Mouse (Mus musculus): Measurements from ENCODE around the gene Gm44502. TPM values are rescaled to one million over a fixed set of nuclear protein-coding genes. Genes with fewer than 3 reads are reported as not detected.

Gene Gm44502
- polyA plus RNA-seq, 1 experiment from 2014 or later = not detected

DNA sequence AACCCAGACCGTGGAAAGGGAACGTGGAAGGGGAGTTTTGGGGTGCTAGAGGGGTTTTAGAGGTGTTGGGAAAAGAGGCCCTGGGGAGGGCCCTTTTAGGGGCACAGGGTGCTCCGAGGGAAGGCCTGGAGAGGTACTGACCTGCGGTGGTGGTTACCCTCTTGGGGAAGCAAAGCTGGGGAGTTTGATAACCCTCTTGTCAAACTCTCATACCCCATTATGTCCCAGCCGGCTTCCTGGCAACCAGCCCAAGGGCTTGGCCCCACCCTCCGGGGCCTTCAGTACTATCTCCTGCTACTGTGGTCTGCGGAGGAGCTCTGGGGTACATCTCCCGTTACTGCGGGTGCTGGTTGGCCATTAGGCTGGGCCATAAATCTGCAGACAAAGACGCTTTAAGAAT lies 50.1 kb downstream of the Gm44502 start:
- H3K36me3 ChIP-seq = no peaks in the 10 kb centered on the region
- ATAC-seq = no peak
- 11% methylated on average over 10 of the region's 10 CpGs for WGBS
- peaks cover 25% of the 10 kb centered on the region for H3K4me1 ChIP-seq (replicated peaks)
- H3K9me3 ChIP-seq = no peaks in the 10 kb centered on the region
- peak overlapping the region; percentile 78 for H3K4me2 ChIP-seq (replicated peaks)
- no peak overlapping the region for H3K27ac ChIP-seq
- peak overlapping the region; percentile 36 for H3K4me3 ChIP-seq (replicated peaks)
- H3K9ac ChIP-seq = peak overlapping the region; percentile 24; the same call in 1 of the 2 replicates
- peaks cover 39% of the 10 kb centered on the region for H3K27me3 ChIP-seq (replicated peaks)

- Histone ChIP-seq H3K9ac (peak within 1 kb of the TSS; percentile 24; the same call in 1 of the 2 replicates), H3K4me2 (replicated peaks) (peak within 1 kb of the TSS; percentile 78), H3K27me3 (replicated peaks) (peaks cover 39% of the 10 kb centered on the region), H3K4me3 (replicated peaks) (peak within 1 kb of the TSS; percentile 36), H3K4me1 (replicated peaks) (peaks cover 27% of the 10 kb centered on the region), H3K9me3 (no peaks in the 10 kb centered on the region), H3K27ac (no peak within 1 kb of the TSS), H3K36me3 (no peaks in the 10 kb centered on the region)
- 1% methylated on average over 33 of the region's 33 CpGs for WGBS
- no peak for ATAC-seq
Measured at GRCm38 (mm10) chr15:89378831-89379401, 50.6 kb downstream of the Gm44502 start, which contains the start of gene Odf3b. Odf3b (minus strand) TSS chr15:89379282.

- peaks cover 29% of the 10 kb centered on the region for H3K4me1 ChIP-seq (replicated peaks)
- peak overlapping the region; percentile 36 for H3K4me3 ChIP-seq (replicated peaks)
- H3K36me3 ChIP-seq = no peaks in the 10 kb centered on the region
- WGBS = 12% methylated on average over 46 of the region's 46 CpGs
- peak overlapping the region; percentile 78 for H3K4me2 ChIP-seq (replicated peaks)
- peak overlapping the region; percentile 24; the same call in 1 of the 2 replicates for H3K9ac ChIP-seq
- H3K9me3 ChIP-seq = no peaks in the 10 kb centered on the region
- no peak overlapping the region for H3K27ac ChIP-seq
- peaks cover 39% of the 10 kb centered on the region for H3K27me3 ChIP-seq (replicated peaks)
- ATAC-seq = no peak
Measured at GRCm38 (mm10) chr15:89377938-89378828, 51.3 kb downstream of the Gm44502 start.

DNA sequence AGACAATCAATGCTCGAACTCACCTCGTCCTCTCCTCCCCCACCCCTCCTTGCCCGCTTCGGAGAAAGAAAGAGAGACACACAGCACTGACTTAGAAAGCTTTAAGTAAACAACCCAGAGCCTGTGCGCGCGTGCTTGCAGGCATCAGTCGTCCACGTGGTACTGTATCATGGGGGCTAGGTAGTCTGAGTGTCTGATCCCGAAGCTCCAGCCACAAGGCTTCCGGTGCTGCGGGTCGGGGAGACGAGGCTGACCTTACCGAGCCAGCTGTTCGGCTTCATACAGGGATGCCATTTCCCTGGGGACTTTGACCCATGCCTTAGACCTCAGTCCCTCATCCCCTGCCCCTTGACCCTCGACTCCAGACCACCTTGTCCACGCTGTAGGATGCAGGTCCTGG lies 52.1 kb downstream of the Gm44502 start:
- Histone ChIP-seq H3K27me3 (replicated peaks) (peaks cover 35% of the 10 kb centered on the region), H3K9me3 (no peaks in the 10 kb centered on the region), H3K4me1 (replicated peaks) (peaks cover 37% of the 10 kb centered on the region), H3K9ac (no peak overlapping the region), H3K27ac (no peak overlapping the region), H3K4me3 (replicated peaks) (no peak overlapping the region; the same call in 1 of the 2 replicates), H3K4me2 (replicated peaks) (peak overlapping the region; percentile 34), H3K36me3 (peaks cover 1% of the 10 kb centered on the region; the same call in 1 of the 2 replicates)
- WGBS = 5% methylated on average over 18 of the region's 18 CpGs
- no peak for ATAC-seq

DNA sequence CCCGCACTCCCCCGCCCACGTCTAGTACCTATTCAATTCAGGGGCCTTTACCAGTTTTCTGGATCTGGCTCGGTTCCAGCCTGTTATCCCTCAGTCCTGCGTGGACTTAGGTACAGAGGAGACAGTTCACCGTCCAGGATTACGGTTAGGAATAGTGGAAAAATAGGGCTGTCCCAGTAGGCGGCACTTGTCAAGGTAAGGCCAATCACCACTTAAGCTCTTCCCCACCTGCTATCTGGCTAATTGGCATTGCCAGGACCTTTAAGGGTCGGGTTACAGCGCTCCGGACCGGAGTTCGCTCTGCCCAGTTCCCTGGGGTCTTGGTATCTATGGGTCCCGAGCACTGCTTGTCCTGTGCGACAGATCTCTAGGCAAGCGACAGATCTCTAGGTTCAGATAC lies 52.5 kb downstream of the Gm44502 start, which contains the start of gene Tymp:
Gene Tymp, minus strand, starts transcription at position 83 of the 400 bp plus-strand sequence.
- Histone ChIP-seq H3K9me3 (no peaks in the 10 kb centered on the region), H3K4me1 (replicated peaks) (peaks cover 37% of the 10 kb centered on the region), H3K27me3 (replicated peaks) (peaks cover 35% of the 10 kb centered on the region), H3K4me3 (replicated peaks) (peak within 1 kb of the TSS; percentile 36; the same call in 1 of the 2 replicates), H3K36me3 (peaks cover 6% of the 10 kb centered on the region), H3K27ac (no peak within 1 kb of the TSS), H3K9ac (no peak within 1 kb of the TSS), H3K4me2 (replicated peaks) (peak within 1 kb of the TSS; percentile 34)
- 23% methylated on average over 16 of the region's 16 CpGs for WGBS
- no peak for ATAC-seq

DNA sequence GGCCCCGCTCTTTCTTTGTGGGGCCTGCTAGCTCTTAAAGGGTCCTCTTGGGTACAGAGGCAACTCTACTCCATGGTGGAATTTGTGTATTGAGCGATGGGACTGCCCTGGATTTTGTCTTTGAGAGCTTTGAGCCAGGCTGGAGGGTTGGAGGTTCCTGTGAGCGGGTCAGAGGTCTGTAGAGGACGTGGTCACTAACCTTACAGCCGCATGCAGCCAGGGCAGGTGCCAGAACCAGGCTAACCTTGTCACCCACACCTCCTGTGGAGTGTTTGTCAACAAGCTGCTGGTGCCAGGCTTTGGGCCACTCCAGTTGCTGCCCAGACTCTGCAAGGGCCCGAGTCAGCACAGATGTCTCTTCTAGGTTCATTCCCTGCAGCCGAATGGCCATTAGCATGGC lies 53.5 kb downstream of the Gm44502 start:
- WGBS = 81% methylated on average over 7 of the region's 7 CpGs
- Histone ChIP-seq H3K4me1 (replicated peaks) (peaks cover 37% of the 10 kb centered on the region), H3K4me2 (replicated peaks) (no peak overlapping the region), H3K9ac (no peak overlapping the region), H3K36me3 (peaks cover 15% of the 10 kb centered on the region), H3K4me3 (replicated peaks) (no peak overlapping the region), H3K27me3 (replicated peaks) (peaks cover 35% of the 10 kb centered on the region), H3K9me3 (no peaks in the 10 kb centered on the region), H3K27ac (no peak overlapping the region)
- ATAC-seq = no peak

DNA sequence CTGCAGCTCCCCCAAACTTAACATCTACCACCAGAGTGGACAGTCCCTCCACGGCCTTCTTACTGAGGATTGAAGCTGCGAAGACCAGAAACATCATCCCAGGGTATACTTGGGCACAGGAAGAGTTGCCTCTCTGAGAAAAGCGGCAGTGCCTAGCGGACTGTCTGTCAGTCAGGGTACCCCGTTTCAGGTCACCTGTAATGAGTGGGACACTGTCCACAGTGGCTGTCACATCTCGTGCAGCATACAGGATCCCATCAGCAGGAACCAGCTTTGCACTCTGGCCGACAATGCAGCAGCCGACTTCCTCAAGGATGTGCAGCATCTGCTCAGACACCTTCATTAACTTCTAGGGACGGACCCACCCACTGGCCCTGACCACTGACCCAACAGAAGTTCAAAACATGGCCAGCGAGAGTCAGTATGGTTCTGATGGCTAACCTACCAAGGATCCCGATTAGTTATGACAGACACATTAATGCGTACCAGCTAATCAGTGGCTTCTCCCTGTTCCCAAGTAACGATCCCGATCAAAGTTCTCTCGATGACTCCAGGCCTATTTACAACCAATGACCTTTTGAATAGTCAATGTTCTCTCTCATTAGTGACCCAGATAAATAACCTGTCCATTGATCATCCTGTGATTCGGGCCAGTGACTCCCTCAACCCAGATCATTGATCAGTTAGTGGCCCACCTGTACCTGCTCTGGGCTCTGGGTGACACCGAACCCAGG lies 54.5 kb downstream of the Gm44502 start:
- peak overlapping the region; percentile 80; the same call in 1 of the 2 replicates for H3K9ac ChIP-seq
- WGBS = 92% methylated on average over 17 of the region's 17 CpGs
- H3K4me3 ChIP-seq (replicated peaks) = no peak overlapping the region
- H3K36me3 ChIP-seq = peaks cover 24% of the 10 kb centered on the region
- H3K9me3 ChIP-seq = no peaks in the 10 kb centered on the region
- H3K27me3 ChIP-seq (replicated peaks) = peaks cover 35% of the 10 kb centered on the region
- H3K4me1 ChIP-seq (replicated peaks) = peaks cover 37% of the 10 kb centered on the region
- H3K4me2 ChIP-seq (replicated peaks) = peak overlapping the region; percentile 86; the same call in 1 of the 2 replicates
- no peak for ATAC-seq
- no peak overlapping the region for H3K27ac ChIP-seq

- peaks cover 30% of the 10 kb centered on the region for H3K36me3 ChIP-seq
- peaks cover 32% of the 10 kb centered on the region for H3K27me3 ChIP-seq (replicated peaks)
- H3K4me2 ChIP-seq (replicated peaks) = peak overlapping the region; percentile 86
- peak overlapping the region; percentile 93 for H3K27ac ChIP-seq
- no peak for ATAC-seq
- 52% methylated on average over 9 of the region's 9 CpGs for WGBS
- peaks cover 34% of the 10 kb centered on the region for H3K4me1 ChIP-seq (replicated peaks)
- peak overlapping the region; percentile 80 for H3K9ac ChIP-seq
- H3K4me3 ChIP-seq (replicated peaks) = peak overlapping the region; percentile 75
- H3K9me3 ChIP-seq = no peaks in the 10 kb centered on the region
Measured at GRCm38 (mm10) chr15:89374340-89374739, 55.2 kb downstream of the Gm44502 start.

- H3K36me3 ChIP-seq = peaks cover 36% of the 10 kb centered on the region
- no peaks in the 10 kb centered on the region for H3K9me3 ChIP-seq
- H3K9ac ChIP-seq = peak within 1 kb of the TSS; percentile 80
- peaks cover 29% of the 10 kb centered on the region for H3K4me1 ChIP-seq (replicated peaks)
- H3K27ac ChIP-seq = peak within 1 kb of the TSS; percentile 93
- under 1% methylated on average over 42 of the region's 42 CpGs for WGBS
- ATAC-seq = peak; percentile 91
- peak within 1 kb of the TSS; percentile 86 for H3K4me2 ChIP-seq (replicated peaks)
- H3K4me3 ChIP-seq (replicated peaks) = peak within 1 kb of the TSS; percentile 75
- H3K27me3 ChIP-seq (replicated peaks) = peaks cover 27% of the 10 kb centered on the region
Measured at GRCm38 (mm10) chr15:89373762-89374248, 55.7 kb downstream of the Gm44502 start, which contains the start of gene Sco2. Sco2 (minus strand) TSS chr15:89373846.

DNA sequence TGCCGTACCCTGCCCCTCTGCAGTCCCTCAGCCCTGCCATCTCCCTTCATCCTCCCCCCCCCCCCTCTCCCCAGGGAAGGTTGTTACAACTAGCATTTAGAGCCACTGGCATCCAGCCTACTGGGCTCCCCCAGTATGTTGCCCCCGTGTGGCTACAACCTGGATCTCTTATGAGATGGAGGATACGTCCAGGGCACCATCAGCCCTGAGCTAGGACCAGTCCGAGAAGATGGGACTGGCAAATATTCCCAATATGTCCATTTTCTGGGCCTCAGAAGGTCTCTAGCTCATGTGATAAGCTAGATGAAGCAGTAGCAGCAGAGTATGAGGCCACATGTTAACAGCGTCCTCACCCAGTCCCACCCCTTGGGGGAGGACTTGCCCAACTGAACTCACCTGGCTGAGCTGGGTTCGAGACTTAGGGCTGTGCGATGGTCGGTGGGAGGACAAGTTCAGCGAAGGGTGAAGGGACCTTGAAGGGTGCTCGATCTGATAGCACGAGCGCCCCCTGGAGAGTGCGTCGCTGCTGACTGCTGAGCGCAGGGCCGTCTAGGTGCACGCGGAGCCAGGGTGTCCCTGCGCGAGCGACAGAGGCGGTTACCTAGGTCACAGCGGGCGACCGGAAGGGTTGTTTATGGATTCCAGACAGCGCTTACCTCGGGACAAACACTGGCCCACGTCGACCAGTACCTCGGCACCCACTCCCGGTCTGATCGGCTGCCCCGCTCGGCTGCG lies 56.3 kb downstream of the Gm44502 start:
- Histone ChIP-seq H3K27ac (peak overlapping the region; percentile 93), H3K27me3 (replicated peaks) (peaks cover 21% of the 10 kb centered on the region), H3K4me1 (replicated peaks) (peaks cover 23% of the 10 kb centered on the region), H3K4me2 (replicated peaks) (peak overlapping the region; percentile 86), H3K4me3 (replicated peaks) (peak overlapping the region; percentile 75), H3K36me3 (peaks cover 41% of the 10 kb centered on the region), H3K9me3 (no peaks in the 10 kb centered on the region), H3K9ac (peak overlapping the region; percentile 80)
- peak; percentile 88 for ATAC-seq
- WGBS = under 1% methylated on average over 35 of the region's 35 CpGs

DNA sequence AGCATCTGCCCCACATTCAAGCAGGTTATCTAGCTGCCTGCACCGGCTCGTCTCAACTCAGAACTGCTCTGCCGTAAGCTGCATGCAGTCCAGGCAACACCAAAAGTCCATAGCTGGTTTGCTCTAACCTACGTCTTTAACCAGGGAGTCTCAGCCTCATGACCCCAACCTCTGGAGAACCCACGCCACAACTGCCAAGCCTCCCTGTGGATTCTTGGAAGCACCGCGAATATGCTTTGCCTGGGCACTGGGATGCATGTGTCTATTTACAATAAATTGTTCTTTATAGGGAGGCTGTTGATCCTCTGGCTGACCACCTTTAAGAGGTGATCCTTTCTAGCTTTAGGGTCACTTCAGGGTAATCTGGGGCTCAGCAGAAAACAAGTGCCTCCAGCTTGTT lies 57.0 kb downstream of the Gm44502 start:
- no peak for ATAC-seq
- Histone ChIP-seq H3K4me1 (replicated peaks) (peaks cover 18% of the 10 kb centered on the region), H3K27me3 (replicated peaks) (peaks cover 14% of the 10 kb centered on the region), H3K27ac (no peak overlapping the region), H3K36me3 (peaks cover 48% of the 10 kb centered on the region), H3K9ac (peak overlapping the region; percentile 80), H3K4me3 (replicated peaks) (peak overlapping the region; percentile 75; the same call in 1 of the 2 replicates), H3K4me2 (replicated peaks) (peak overlapping the region; percentile 86), H3K9me3 (no peaks in the 10 kb centered on the region)
- WGBS = 80% methylated on average over 7 of the region's 7 CpGs
